Mouse (Mus musculus): ENCODE data around the gene Tmem161a.

Tmem161a gene

GRCm38 (mm10) chr8:70163316-70163715, 8.8 kb upstream of the Tmem161a start:
- DNase-seq, result no peak

DNA sequence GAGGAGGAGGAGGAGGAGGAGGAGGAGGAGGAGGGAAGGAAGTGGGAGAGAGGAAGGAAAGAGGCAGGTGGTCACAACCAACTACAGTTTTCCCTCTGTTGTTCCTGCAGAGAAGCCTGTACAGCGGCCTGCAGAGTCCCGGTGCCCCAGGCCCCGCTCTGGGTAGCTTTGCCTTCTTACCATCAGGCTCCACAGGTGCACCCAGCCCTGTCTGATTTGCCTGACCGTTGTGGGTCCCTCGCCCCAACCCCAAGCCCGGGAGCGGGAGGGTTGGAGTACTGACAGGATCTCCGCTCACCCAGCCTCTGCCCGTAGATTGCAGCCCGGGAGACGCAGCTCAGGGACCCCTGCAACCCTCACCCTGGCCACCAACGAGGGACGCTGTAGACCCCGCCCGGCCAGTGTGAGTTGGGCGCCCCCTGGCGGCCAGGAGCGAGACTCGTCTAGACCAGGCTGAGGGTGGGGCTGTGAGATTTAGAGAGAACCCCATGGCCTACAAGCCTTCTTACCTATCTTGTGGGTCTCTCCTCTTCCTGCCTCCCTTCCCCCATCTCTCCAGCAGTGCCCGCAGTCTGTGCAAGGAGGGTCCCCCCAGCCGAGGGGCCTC, 5.5 kb upstream of the Tmem161a start:
- DNase-seq, result peak; percentile 84

GRCm38 (mm10) chr8:70170116-70170515, 2.0 kb upstream of the Tmem161a start:
- DNase-seq, result no peak

- peak; percentile 63 for DNase-seq
These were observed 1.4 kb upstream of the Tmem161a start for GRCm38 (mm10) chr8:70170748-70171147.

DNA sequence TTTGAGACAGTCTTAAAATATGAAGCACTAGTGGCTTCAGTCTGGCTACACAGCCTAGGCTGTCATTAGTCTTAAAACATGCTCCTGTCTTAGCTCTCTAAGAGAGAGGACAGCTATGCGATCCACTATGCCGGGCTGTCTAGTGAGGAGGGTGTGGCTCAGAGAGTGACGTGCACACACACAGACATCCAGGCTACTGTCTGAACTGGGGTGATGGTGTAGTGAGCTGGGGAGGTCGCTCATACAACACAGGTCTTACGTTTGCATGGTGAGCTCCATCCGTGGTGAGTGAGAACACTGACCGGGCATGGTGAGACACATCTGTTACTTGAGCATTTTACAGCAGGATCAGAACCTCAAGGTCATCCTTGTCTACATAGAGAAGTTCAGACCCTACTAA, 916 bp upstream of the Tmem161a start:
- peak; percentile 6 for DNase-seq

DNA sequence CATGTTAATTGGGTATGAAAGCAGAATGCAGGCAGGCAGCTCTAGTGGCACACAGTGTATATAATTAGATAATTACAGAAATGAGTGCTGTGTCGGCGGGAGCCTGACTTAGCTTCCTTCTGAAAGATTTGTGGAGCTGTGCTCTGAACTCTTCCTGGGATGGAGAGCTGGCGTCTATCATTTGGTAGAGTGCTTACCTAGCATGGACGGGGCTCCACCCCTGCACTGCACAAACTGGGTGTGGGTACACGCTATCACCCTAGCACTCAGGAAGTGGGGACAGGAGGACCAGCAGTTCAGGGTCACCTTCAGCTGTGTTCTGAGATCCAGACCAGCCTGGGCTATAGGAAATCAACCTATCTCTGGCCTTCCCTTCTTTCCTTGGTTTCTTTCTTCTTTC, 1.2 kb downstream of the Tmem161a start:
- peak; percentile 10 for DNase-seq

- DNase-seq, result peak; percentile 8
These were observed 1.9 kb downstream of the Tmem161a start for GRCm38 (mm10) chr8:70174079-70174478.

GRCm38 (mm10) chr8:70178231-70178630, 6.1 kb downstream of the Tmem161a start:
- no peak for DNase-seq

DNA sequence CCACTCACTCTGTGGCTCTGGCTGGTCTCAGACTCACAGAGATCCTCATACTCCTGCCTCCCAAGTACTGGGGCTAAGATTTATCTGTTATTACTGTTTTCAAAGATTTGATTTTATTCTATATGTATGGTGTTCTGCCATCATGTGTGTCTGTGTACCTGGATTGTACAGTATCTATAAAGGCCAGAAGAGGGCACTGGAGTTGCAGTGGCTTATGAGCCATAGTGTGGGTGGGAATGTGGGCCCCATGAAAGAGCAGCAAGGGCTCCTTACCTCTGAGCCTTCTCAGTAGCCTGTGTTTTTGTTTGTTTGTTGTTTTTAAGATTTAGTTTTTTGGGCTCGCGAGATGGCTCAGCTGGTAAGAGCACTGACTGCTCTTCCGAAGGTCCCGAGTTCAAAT, 6.9 kb downstream of the Tmem161a start:
- peak; percentile 10 for DNase-seq

GRCm38 (mm10) chr8:70181212-70181902, 9.2 kb downstream of the Tmem161a start:
- peak; percentile 8 for DNase-seq

- no peak for DNase-seq
These were observed 9.7 kb downstream of the Tmem161a start for GRCm38 (mm10) chr8:70181903-70182252.

- peak; percentile 7 for DNase-seq
These were observed 11.0 kb downstream of the Tmem161a start for GRCm38 (mm10) chr8:70183194-70183593.

DNA sequence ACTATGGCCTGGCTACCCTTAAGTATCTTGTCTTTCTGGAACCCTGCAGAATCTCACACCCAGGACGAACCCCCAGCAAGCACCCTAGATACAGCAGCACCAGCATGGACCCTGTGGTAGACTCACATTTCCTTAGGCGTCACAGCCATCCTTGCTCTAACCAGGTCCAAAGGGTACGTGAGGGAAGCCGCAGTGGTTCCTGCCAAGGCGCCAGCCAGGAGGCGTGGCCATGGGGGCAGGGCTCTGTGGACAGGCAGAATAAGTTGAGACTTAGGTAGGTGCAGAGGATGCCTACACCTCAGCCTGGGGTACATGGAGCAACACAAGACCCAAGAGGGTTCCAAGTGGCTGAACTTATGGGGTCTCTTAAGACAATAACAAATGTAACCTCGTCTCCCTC, 16.6 kb downstream of the Tmem161a start:
- DNase-seq, result peak; percentile 82

DNA sequence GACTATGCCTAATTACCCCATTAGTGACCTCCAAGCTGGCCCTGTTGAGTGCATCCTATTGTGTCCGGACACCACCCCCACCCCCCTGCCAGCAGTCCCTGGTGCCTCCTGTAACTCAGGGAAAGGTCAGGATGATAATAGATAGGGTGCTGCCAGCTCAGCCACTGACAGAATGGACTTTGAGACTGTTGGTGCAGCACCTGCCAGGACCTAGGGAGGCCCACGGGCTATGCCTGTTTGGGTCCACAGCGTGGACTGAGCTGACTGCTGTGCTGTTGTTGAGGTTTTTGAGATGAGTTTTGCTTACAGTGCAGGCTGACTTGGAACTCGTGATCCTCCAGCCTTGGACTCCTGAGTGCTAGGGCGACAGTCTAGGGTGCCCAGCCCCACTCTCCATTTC, 21.1 kb downstream of the Tmem161a start:
- DNase-seq, result peak; percentile 61

GRCm38 (mm10) chr8:70194191-70194590, 22.0 kb downstream of the Tmem161a start:
- no peak for DNase-seq

DNA sequence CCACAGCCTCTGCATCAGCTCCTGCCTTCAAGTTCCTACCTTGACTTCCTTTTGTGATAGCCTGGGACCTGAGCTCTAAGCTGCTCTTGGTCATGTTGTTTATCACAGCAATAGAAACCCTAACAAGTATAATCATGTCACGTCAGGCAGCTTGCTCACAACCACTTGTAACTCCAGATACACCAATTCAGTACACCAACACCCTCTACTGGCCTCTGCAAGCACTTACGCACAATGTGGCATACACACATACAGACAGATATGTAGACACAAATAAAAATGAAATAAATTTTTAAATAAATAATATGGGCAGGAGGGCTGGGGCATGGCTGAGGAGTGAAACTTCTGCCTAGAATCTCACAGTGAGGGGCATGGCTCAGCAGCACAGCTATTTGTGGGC, 23.6 kb downstream of the Tmem161a start:
- no peak for DNase-seq

- peak; percentile 33 for DNase-seq
These were observed 25.4 kb downstream of the Tmem161a start for GRCm38 (mm10) chr8:70197603-70198002.

- peak; percentile 46 for DNase-seq
These were observed 28.0 kb downstream of the Tmem161a start for GRCm38 (mm10) chr8:70200098-70200681.

DNA sequence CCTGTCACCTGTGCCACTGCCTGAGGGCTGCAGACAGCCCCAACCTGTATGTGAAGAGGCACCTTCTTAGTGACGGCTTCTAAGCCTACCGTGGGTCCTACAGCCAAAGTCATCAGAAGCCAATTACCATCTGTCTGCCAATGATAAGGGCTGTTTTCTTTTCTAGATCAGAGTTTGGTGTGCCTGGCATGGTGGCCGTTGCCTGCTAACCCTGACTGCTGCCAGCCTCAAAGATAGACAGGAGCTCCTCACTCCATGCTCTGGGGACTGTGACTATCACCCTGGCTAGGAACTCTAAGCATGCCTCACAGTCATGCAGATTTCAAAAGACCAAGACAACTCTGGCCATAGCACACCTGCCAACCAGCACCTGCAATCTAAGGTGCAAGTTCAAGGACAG, 29.3 kb downstream of the Tmem161a start:
- DNase-seq, result no peak

- DNase-seq, result no peak
These were observed 30.9 kb downstream of the Tmem161a start for GRCm38 (mm10) chr8:70203072-70203471.

DNA sequence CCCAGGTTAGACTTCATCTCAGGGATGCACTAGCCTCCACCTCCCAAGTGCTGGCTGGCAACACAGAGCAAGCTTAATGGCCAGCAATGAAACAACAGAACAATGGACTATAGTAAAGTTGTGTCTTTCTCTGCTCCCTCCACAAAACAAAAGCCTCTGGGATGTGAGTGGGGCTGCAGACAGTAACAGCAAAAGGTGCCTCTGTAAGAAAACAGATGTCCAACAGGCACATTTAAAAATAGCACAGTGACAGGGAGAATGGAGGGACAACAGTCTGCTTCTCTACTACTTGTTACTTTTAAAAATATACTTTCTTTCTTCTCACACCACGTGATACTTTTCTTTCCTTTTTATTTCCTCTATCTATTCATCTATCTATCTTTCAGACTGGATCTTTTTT, 32.6 kb downstream of the Tmem161a start:
- DNase-seq, result no peak

DNA sequence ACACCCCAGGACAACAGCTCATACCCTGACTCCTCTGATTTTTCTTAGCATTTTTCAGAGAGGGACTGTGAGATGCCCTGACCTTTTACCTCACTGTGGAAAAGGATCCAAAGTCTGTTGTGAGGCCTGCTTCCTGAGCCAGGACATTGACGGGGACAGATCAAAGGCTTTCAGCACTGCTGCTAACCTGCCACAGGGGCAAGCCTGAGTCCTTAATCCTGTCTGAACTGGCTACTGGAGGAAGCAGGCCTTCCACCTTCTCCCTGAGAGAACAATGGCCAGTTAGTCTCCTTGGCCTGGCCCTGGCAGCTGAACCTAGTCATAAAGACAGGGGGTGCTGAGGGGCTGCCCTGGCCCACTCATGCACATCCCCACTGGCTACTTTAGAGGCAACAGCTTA, 36.0 kb downstream of the Tmem161a start:
- DNase-seq, result peak; percentile 55

- DNase-seq, result peak; percentile 51
These were observed 38.4 kb downstream of the Tmem161a start for GRCm38 (mm10) chr8:70210538-70210937.

DNA sequence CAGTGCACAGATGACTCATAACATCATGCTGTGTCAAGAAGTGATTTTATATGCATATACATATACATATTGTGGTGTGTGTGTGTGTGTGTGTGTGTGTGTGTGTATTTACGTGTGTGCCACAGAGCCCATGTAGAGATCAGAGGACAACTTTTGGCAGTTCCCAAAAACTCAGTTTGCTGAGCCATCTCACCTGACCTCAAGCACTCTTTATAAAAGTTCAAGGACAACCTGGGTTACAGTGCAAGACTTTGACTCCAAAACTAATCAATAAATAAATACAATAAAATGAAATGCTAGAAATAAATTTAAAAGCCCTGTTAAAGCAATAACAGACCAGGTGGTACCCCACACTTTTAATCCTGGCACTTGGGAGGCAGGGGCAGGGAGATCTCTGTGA, 39.1 kb downstream of the Tmem161a start:
- no peak for DNase-seq

- DNase-seq, result no peak
These were observed 39.6 kb downstream of the Tmem161a start for GRCm38 (mm10) chr8:70211726-70212111.

Data from kidney, postnatal 10 days (tissue).